Mouse (Mus musculus) embryo, embryonic 11.5 days (tissue): ENCODE measurements at regions not wholly inside any gene's neighbourhood (a gene's known extent, or its start where the extent isn't known, plus 50 kb on each side); places are given as distances from the start of the nearest gene placed in this dataset.

ENCODE experiments used
- DNase-seq: peaks from one replicate; pipeline ENCODE4 v3.0.0-alpha.2; 2012; ENCODE audit warnings: low read depth, low spot score

DNA sequence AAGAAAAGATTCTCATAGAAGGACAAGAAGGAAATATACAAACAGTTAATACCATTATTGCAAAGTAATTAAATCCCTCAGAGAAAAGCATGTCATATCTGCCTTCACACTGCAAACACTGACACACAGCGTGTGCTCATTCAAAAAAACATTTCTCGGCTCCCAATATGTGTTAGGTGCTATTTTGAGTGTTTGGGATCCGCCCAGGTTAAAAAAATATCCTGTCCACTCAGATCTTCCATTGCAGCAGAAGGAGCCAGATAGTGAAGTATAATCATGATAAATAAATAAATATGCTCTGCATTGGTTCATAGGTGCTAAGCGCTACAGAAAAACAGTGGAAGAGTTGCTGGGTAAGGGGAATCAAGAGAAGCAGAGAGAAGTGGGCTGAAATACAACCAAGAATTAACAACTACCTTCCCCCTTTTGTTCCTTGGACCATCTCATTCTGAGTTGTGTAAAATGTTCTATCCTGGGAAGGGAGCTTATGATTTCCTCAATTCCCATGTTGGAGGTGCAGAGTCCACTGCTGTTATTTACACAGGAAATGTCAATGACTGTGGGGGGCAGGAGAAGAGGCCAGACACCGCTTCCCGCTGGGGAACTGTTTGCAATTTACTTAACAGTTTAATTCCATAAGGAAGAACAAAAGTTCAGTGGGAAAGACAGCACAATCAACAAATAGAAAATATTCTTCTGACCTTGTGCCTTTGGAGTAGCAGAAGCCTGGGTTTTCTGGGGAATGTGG is 139.9 kb downstream of the Tle1 start:
- DNase-seq, result no peak

DNA sequence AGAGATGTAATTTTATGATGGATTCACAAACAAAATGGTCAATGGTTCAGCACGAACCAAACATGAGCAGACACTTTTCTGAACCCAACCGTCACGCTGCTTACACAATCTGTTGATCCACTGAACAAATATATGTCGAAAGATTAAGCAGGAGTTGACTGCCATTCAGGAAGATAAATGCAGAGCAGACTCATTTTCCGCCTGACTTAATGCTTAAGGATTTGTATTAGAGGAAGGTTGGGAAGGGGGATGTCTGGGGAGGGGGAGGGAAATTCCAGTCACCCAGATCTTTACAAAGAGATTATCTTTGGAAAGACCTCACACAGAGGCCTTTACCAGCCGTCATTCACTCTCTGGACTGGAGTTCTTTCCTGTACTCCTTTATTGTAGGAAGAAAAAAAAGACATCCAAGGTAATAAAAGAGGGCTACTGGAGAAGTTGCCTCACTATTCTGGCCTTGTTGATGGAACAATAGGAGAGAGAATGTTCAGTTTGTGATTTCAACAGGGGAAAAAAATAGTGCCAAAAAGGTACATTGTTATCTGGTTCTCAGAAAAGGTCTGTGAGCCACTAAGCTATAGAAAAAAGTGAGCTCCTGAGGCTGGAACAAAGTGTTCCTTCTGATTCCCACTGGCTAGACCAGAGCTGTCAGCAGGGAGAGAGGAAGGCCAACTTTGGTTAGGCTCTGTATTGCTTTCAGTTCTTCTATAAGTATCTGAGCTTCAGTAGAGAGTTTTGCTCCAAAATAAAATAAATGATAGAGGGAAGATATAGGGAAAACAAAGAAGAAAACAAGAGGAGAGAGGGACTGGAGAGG is 150.9 kb downstream of the Tle1 start:
- DNase-seq, result peak; percentile 24

DNA sequence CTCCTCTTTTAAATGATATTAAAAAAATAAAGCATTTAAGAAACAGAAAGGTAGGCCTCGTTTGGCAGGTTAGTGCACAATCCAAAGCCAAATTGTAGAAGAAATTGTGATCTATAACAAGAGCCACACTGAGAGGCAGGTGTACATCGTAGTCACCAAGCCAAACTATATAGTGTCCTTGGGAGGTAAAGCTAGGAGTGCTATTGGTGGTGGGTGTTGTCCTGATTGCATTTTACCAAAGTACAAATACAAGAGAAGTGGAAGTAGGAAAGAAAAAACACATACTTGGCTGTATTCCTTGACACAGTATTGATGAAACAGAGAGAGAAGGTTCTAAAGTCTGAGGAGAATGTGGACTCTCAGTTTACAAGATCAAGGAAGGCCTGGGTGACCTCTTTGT is 178.6 kb downstream of the Tle1 start:
- DNase-seq, result no peak

DNA sequence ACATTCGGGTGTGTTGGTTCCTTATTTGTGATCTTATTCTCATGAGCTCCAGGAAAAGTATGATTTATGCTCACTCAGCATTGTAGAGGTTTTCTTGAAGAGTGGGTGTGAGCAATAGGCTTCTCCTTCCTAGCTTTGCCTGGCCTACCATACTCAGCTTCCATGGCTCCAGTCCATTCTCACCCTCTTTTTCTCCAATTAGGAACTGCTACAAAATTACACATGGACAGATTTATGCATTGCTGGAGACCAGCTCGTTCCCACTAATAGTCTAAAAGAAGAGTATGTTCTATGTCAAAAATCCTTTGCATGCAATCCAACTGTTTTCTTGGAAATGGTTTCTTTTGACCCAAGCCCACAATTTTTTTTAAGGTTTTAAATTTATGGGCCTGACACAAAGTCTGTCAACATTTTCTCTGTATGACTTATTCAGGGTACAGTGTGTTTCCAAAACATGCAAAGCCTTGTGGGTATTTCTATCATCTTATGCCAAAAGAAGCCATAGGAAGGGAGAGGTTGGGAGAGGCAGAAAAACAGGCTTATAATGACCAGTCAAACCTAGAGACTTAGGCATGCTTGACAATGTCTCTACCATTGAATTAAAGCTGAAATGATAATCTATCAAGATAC is 186.4 kb downstream of the Tle1 start:
- no peak for DNase-seq

DNA sequence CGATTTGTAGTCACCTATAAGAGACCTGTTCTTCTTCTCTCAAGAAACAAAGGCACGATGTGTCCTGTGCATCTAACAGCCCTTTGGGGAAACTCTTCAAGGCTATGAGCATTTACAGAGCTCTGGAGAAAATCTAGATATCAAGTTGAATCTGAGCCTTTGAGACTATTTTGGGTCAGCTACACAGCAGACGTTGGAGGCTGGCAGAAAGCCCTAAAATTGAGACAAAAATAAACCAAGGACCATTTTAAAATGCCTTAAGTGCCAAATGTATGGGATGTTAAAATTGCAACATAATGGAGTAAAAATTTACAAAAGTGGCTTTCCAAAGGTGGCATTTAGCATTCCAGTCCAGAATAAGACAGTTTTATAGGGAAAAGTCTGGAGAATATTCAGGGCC is 187.1 kb downstream of the Tle1 start:
- no peak for DNase-seq

DNA sequence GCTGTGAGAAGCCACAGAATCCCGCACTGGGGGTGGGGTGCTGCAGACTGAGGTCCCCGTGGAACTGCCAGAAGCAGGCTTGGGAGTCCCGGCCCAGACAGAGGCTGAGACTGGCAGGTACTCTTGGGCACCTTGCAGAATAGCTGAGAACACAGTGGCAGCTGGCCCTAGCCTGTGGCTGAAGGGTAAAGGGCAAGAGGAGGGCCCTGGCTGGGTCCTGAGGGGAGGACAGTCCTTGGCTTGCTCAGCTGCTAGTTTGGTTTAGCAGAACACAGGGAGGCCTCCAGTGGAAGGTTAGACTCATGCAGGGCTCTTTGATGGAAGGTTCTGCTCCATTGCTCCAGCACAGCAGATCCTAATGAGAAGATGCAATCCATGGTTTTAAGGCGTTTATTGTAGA is 190.4 kb downstream of the Tle1 start:
- DNase-seq, result no peak

DNA sequence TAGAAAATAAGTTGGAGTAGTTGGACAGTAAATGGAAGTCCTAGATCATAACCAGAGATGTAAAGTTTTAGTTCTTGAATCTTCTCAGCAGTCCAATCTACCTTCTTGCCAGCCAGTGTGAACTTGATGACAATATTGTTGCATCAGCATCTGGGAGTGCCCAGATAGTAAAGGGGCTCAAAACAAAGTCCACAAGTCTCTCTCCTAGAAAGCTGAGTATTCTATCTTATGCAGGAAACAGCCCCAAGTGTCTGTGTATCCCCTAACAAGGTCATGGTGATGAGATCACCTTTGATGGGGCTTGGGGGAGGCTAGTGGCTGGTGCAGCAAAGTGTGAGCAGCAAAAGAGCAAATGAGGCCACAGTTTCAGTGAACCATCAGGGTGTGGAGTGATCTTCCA is 194.8 kb downstream of the Tle1 start:
- DNase-seq, result no peak

DNA sequence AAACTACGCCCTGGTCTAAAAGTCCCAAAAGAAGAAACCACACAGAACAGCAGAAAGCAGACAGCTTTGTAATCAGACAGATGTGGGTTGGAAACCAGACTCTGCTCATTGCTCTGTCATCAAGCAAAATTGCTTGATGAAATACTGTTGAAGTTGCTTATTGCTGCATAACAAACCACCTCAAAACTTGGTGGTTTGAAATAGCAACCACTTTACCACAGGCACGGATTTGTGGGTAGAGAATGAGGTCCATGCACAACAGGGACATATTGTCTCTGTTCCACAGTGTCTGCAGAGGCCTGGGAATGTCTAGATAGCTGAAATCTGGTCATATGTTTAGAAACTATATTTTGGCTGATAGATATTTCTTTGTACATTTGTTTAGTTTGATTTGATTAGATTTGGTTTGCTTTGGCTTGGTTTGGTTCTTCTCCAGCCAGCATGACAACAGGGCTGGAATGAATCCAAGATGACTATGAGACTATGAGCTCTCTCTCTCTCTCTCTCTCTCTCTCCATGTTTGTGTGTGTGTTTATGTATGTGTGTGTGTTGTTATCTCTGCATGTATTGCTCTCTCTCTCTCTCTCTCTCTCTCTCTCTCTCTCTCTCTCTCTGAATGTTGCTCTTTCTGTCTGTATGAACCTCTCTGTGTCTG is 199.4 kb downstream of the Tle1 start:
- no peak for DNase-seq

DNA sequence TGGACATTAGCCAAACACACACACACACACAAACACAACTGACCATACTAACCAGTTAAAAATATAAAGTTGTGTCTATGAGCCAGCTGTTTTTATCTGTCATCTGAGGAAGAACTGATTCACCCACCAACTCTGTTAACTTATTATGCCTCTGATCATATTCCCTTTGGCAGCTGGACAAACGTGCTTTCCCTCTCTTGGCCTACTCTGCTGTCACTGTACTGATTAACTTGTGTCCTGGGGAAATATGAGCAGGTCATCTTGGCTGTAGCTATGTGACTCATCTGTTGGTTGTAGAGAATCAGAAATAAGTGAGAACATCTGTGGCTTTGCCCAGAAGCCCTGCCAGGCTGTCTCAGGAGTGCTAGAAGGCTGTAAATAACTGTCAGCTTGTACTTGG is 210.9 kb upstream of the Gm11232 start:
- no peak for DNase-seq

DNA sequence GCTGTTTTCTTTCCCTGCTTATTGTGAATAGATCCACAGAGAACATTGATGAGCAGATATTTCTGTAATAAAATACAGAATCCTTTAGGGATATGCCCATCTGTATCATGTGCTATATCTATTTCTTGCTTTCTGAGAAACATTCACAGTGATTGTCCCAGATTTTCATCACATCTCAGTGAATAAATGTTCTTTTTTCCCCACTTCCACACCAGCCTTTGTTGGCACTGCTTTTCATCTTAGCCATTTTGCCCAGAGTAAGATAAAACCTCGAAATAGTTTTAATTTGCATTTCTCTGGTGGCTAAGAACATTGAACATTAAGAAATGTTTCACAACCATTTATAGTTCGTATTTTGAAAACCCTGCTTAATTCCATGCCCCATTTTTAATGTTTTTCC is 195.7 kb upstream of the Gm11232 start:
- no peak for DNase-seq

DNA sequence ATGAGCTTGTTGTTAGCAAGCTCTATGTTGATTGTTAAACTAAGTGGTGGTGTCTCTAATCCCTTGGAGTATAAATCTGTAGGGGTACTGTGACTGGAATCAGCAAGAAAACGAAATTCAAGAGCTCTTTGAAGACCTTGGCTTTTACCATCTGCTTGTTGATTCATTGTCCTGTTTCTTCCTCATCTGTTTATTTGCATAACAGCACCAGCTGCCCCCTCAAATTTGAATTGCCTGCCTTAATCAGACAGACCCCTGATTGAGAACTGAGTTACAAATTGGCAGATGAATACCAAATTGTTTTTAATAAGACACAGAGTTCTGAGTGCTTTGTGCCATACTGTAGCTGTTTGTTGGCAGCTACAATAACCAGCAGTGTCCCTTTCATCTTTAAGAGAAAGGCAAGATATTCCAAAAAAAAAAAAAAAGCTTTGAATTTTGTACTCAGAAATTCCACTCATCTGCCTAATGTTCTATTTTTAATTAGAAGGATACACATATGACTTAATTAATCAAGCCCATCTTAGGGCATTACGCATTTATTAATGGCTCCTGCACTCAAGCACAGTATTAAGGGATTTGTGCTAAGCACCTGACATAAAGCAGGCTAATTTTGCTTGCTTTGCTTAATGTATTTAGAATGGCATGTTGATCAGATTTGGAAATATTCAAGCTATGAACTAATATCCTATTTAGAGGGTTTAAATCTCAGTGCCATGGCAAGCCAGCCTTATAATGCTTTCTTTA is 175.6 kb upstream of the Gm11232 start:
- no peak for DNase-seq

DNA sequence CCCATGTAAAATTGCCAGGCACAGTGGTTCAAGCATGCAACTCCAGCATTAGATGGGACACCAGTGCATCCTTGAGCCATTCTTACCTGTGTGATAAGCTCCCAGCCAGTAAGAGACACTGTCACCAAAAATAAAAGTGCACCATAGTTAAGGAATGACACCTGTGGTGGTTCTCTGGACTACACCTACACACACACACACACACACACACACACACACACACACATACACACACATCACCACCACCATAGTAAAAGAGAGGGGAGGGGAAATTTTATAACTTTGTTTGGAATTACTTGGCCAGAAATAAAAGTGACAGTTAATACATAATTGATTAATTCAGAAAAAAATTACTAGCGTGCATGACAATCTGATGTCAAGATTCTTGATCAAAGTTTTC is 175.1 kb upstream of the Gm11232 start:
- DNase-seq, result no peak

DNA sequence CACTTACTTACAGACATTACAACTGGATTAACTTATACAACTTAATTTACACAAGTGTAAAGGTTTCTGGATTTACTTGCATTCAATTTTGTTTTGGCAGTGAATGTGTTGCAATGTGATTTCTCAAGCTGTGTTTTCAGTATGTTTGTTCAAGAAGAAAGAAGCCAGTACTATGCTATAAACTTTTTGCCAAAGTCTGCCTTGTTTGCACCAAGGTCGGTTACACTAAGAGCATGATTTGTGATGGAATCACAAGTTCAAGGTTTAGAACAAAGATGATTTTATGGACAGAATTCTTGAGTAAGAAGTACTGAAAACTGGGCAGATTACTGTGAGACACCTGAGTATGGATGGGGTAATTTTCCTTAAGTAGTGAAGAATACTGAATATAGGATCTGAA is 153.8 kb upstream of the Gm11232 start:
- no peak for DNase-seq

DNA sequence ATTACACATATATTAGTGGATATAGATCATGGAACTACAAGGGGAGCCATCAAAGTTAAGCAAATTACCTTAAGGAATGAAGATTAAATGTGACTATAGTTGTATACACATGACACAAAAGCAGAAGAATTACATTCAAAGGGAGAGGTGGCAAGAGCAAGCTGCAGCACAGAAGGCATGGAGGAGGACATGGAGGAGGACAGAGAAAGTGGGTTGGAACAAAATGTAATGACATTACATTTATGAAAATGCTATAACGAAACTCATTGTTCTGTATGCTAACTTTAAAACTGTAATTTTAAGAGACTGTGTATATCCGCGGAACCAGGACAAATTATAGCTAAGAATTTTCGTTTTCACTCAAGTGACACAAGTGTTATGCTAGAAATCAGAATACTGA is 117.9 kb upstream of the Gm11232 start:
- DNase-seq, result no peak

DNA sequence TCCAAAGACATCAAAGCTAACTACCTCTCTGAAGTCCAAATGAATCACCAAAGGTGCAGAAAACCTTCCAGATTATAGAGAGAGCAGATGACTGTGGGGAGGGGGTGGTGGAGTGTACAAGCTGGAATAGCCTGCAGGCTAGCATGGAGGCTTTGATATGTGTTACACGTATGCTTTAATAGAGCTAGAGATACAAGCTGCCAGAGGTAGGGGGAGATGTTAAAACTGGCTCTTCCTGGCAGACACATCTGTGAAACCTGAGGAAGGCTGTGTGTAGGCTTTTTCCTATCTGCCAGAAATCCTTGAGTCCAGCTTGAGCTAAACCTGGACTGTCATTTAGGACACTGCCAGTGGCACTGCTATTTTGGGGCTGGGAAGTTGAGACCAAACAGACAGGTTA is 109.2 kb upstream of the Gm11232 start:
- no peak for DNase-seq

DNA sequence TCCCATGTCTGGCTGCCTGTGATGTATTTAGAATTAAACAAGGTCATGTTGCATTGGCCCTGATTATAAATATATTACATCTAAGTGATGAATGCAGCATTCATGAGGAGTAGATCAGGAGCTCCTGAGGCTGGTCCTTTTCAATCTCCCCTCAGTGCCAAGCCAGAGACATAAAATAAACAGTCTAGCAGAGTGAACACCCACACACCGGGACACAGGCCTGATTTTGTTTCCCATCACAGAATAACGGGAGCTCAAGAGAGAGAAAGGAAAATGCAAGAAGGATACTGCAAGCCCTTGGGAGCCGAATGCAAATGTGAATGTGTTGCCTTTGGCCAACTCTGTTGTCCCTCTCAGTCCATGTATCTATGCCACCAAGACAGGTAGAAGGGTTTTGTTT is 84.1 kb upstream of the Gm11232 start:
- DNase-seq, result no peak

DNA sequence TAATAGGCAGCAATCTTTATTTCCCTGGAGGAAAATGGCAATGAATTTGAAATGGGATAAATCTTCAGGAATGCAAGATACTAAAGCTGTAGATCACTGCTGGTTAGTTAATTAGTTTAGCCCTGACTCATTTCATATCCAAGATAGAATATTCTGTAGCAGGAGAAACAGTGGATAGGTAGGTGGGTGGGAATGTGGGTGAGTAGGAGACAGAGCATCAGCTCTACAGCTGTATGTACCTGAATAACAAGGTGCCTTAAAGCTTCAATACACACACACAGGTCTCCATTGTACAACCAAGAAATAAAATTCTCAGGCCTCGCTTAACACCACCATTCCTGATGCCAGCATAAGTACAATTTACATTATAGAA is 83.0 kb upstream of the Gm11232 start:
- no peak for DNase-seq

DNA sequence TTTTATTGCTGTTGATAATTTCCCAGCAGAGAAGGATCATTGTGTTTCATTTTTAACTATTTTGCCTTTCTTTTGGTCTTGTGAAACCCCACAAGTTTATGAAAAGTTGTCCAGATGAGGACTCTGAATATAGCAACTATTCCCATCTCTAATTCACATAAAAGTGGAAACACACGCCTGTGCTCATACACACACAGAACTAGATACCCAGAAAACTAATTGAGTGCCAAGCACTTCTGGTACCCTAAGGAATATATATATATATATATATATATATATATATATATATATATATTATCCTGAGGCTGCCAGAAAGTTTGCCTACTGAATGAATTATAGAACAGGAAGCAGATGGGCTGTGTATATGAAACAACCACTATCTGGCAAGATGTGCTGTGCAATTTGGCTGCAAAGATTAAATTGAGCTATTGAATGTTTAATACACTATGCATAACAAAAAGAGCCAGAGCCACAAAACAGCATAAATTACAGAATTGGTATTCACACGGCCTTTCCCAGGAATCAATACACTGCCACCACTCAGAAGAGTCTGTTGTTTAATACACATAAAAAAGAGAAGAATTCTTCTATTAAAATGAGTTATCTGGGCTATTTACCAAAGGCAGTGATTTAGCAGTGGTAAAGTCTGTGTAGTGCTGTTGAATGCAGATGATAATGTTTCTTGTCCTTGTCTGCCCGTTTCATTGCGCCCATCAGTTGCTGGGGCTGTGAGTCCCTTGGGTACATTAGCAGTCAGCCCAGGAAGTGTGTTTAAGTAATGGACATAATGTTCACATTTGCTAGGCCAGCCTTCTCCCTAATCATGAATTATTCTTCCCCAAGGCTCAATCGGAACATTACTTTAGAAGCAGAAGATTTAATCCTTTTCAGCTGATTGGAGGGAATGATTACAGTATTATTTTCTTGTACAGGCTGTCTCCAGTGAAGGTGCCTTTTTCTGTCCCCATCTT is 82.3 kb upstream of the Gm11232 start:
- no peak for DNase-seq

DNA sequence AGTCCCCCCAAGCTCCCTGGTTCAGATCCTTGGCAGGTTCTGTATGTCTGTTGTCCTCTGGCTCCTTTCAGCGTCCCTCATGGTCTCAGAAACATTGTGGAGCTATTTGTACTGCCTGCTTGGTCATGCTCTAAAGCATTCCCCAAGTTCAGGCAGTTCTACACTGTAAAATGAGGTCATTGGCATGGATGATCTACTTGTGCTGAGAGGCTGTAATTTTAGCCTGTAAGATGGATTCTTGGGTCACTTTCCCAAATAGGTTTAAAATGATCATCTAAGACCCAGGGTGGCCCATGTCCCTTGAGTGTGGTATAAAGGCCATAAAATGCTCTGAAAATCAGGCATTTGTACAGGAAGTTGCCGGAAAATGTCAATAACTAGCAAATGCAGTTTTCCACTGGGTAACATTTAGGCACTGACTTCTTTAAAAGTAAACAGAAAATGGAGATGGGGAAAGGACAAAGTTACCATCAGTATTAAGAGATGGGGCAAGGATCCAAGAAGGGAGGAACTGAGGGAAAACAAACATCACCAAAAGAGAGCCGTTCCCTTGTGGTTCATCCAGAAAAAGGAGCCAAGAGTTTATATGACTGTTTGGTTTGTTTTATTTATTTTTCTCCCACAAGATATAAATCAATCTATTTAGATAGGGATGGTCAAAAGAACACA is 81.5 kb upstream of the Gm11232 start:
- no peak for DNase-seq

DNA sequence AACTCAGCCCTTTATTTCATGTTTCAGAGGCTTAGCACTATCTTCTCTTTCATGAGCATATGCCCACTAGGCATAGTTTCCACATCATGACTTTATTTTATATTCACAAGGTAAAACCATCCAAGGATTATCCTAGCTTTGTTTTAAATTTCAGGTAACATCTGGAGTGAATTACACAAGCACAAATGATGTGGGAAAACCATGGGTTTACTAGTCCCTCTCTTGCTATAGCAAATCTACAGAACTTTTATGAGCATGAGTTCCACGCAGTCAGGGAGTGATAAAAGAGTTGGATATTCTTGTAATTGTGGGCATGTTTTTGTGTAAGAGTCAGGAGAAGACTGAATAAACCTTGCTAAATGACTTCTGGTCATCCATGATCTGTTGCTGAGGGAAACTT is 78.0 kb upstream of the Gm11232 start:
- DNase-seq, result no peak
